Mouse (Mus musculus): ENCODE data around the gene Tyrobp. TPM values are rescaled to one million over a fixed set of nuclear protein-coding genes. Genes with fewer than 3 reads are reported as not detected.
A peak's percentile ranks its signal among the peaks of the same experiment; 100 is the strongest.

Gene Tyrobp
- polyA plus RNA-seq, 1 experiment from 2014 or later: 16.7 TPM

DNA sequence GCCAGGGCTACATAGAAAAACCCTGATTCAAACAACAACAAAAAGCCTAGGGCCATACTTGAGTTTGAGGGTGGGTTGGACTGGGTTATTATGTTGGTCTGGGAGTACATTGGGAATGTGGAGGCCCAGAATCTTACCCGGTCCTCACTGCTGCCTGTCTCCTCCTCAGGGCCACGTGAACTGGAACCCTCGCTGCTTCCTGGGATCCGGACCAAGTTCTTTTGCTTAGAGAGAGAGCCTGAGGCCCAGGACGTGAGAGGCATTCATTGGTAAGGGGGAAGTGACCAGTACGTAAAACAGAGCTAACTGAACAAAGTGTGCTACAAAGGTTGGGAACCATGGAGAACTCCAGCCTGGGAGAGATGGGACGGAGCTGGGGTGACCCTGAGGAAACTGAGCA, 36.7 kb downstream of the Tyrobp start:
- Histone ChIP-seq H3K9me3 (peaks cover 2% of the 10 kb centered on the region; the same call in 1 of the 2 replicates), H3K27ac (no peak overlapping the region), H3K4me3 (no peak overlapping the region), H3K4me2 (replicated peaks) (no peak overlapping the region), H3K27me3 (peaks cover 60% of the 10 kb centered on the region), H3K36me3 (no peaks in the 10 kb centered on the region), H3K9ac (no peak overlapping the region), H3K4me1 (no peaks in the 10 kb centered on the region)
- no peak for ATAC-seq (ENCODE audit: insufficient number of reproducible peaks, insufficient read depth, low FRiP score, low TSS enrichment)
- 63% methylated on average over 7 of the region's 7 CpGs for WGBS

- no peaks in the 10 kb centered on the region for H3K36me3 ChIP-seq
- peaks cover 15% of the 10 kb centered on the region; the same call in 1 of the 2 replicates for H3K4me1 ChIP-seq
- no peak for ATAC-seq (ENCODE audit: insufficient number of reproducible peaks, insufficient read depth, low FRiP score, low TSS enrichment)
- no peak overlapping the region for H3K27ac ChIP-seq
- 16% methylated on average over 25 of the region's 25 CpGs for WGBS
- no peak overlapping the region for H3K4me3 ChIP-seq
- H3K9me3 ChIP-seq: no peaks in the 10 kb centered on the region
- H3K9ac ChIP-seq: no peak overlapping the region
- no peak overlapping the region for H3K4me2 ChIP-seq (replicated peaks)
- peaks cover 83% of the 10 kb centered on the region for H3K27me3 ChIP-seq
Measured at GRCm38 (mm10) chr7:30453327-30453726, 39.8 kb downstream of the Tyrobp start.

- WGBS: 2% methylated on average over 25 of the region's 25 CpGs
- H3K4me2 ChIP-seq (replicated peaks): no peak overlapping the region
- H3K9ac ChIP-seq: no peak overlapping the region
Measured at GRCm38 (mm10) chr7:30453766-30454165, 40.2 kb downstream of the Tyrobp start.

DNA sequence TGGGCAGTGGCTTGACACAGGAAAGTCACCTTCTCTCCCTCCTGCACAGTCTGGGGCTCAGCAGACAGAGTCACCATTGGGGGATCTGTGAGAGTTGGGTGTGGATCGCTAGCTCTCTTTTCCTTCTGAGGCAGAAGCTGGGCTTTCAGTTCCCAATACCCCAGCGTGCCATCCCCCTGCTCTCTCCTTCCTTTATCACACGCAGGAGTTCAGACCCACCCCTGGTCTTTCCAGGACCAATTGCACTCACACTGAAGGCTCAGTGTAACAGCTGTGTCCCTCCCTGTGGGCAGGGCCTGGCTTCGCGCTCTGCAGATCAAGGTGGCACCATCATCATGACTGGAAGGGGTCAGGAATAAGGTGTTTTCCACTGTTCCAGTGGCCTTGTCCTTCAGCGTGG, 40.7 kb downstream of the Tyrobp start:
- H3K27ac ChIP-seq: no peak overlapping the region
- H3K4me1 ChIP-seq: peaks cover 15% of the 10 kb centered on the region; the same call in 1 of the 2 replicates
- H3K4me3 ChIP-seq: no peak overlapping the region
- no peaks in the 10 kb centered on the region for H3K36me3 ChIP-seq
- ATAC-seq (ENCODE audit: insufficient number of reproducible peaks, insufficient read depth, low FRiP score, low TSS enrichment): no peak
- no peak overlapping the region for H3K9ac ChIP-seq
- H3K4me2 ChIP-seq (replicated peaks): no peak overlapping the region
- H3K9me3 ChIP-seq: no peaks in the 10 kb centered on the region
- 15% methylated on average over 6 of the region's 6 CpGs for WGBS
- H3K27me3 ChIP-seq: peaks cover 92% of the 10 kb centered on the region

More at GRCm38 (mm10) chr7:30453766-30454165, 40.2 kb downstream of the Tyrobp start:
- Histone ChIP-seq H3K9me3 (no peaks in the 10 kb centered on the region), H3K4me1 (peaks cover 15% of the 10 kb centered on the region; the same call in 1 of the 2 replicates), H3K36me3 (no peaks in the 10 kb centered on the region), H3K27ac (no peak overlapping the region), H3K27me3 (peaks cover 87% of the 10 kb centered on the region), H3K4me3 (no peak overlapping the region)
- ATAC-seq (ENCODE audit: insufficient number of reproducible peaks, insufficient read depth, low FRiP score, low TSS enrichment): no peak

DNA sequence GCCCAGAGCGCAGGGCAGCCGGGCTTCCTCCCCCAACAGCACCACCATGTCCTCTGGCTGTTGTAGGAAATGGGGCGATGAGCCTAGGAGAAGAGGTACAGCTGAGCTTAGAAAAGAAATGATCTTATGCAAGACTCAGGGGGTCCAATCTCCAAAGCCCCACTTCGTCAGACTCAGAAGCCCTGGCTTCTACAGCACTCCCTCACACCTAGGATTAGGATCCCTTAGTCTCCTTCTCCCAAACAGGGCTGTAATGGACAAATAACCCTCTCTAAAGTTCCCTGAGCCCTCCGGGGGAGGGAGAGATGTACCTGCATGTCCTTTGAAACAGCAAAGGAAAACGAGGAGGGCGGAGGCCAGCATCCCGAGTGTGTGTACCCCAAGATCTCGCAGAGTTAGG, 42.9 kb downstream of the Tyrobp start:
- Histone ChIP-seq H3K27me3 (peaks cover 98% of the 10 kb centered on the region), H3K4me2 (replicated peaks) (peak overlapping the region; percentile 37; the same call in 1 of the 2 replicates), H3K9ac (no peak overlapping the region), H3K4me3 (peak overlapping the region; percentile 13; the same call in 1 of the 2 replicates), H3K9me3 (no peaks in the 10 kb centered on the region), H3K4me1 (peaks cover 15% of the 10 kb centered on the region; the same call in 1 of the 2 replicates), H3K27ac (no peak overlapping the region), H3K36me3 (no peaks in the 10 kb centered on the region)
- 2% methylated on average over 9 of the region's 9 CpGs for WGBS
- no peak for ATAC-seq (ENCODE audit: insufficient number of reproducible peaks, insufficient read depth, low FRiP score, low TSS enrichment)

DNA sequence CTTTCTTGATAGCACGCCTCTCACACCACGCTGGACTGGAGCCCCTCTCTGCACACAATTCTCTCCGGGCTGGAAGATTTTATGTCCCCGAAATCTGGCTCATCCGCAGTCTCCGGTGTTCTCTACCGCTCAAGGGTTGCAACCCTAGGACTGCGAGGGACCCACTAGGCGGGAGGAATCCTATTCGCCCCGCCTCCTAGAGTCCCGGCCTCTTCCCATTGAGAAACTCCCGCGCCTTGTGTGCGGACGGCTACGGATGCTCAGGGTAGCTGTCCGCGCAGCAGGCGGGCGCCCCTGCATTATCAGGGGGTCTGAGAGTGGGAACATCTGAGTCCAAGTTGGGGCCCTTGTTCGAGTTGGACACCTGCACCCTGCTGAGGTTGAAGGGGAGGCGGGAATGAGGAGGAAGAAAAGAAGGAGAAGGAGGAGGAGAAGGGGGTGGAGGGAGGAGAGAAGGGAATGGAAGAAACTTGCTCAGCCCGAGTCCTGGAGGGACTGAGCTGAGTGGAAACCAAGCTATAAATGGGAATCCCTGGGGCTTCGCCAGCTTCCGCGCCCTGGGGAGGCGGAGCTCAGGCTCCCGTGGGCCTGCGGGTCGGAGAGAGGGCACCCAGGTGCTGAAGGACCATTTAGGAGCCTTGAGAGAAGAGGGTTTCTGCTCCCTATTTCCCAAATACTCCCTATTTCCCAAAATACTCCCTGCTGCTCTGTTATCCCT, 43.5 kb downstream of the Tyrobp start:
- Histone ChIP-seq H3K9me3 (no peaks in the 10 kb centered on the region), H3K4me3 (peak overlapping the region; percentile 13; the same call in 1 of the 2 replicates), H3K27ac (no peak overlapping the region), H3K4me1 (peaks cover 15% of the 10 kb centered on the region; the same call in 1 of the 2 replicates), H3K4me2 (replicated peaks) (peak overlapping the region; percentile 37), H3K27me3 (peaks cover 99% of the 10 kb centered on the region), H3K36me3 (no peaks in the 10 kb centered on the region), H3K9ac (no peak overlapping the region)
- WGBS: under 1% methylated on average over 31 of the region's 31 CpGs
- no peak for ATAC-seq (ENCODE audit: insufficient number of reproducible peaks, insufficient read depth, low FRiP score, low TSS enrichment)

GRCm38 (mm10) chr7:30457629-30458330, 44.2 kb downstream of the Tyrobp start, which contains the start of the genes Kirrel2 and Nphs1:
Gene Kirrel2, minus strand, starts transcription at chr7:30457690.
Gene Nphs1, plus strand, starts transcription at chr7:30458315.
- Histone ChIP-seq H3K9ac (no peak within 1 kb of the TSS), H3K9me3 (no peaks in the 10 kb centered on the region), H3K4me2 (replicated peaks) (peak within 1 kb of the TSS; percentile 37), H3K27me3 (peaks cover 100% of the 10 kb centered on the region), H3K27ac (no peak within 1 kb of the TSS), H3K4me1 (peaks cover 15% of the 10 kb centered on the region; the same call in 1 of the 2 replicates), H3K36me3 (no peaks in the 10 kb centered on the region), H3K4me3 (peak within 1 kb of the TSS; percentile 13; the same call in 1 of the 2 replicates)
- WGBS: under 1% methylated on average over 16 of the region's 16 CpGs
- ATAC-seq (ENCODE audit: insufficient number of reproducible peaks, insufficient read depth, low FRiP score, low TSS enrichment): peak; percentile 79

- no peak for ATAC-seq (ENCODE audit: insufficient number of reproducible peaks, insufficient read depth, low FRiP score, low TSS enrichment)
- WGBS: 34% methylated on average over 6 of the region's 6 CpGs
Measured at GRCm38 (mm10) chr7:30459484-30459883, 45.9 kb downstream of the Tyrobp start.

GRCm38 (mm10) chr7:30463568-30463967, 50.0 kb downstream of the Tyrobp start:
- Histone ChIP-seq H3K4me3 (no peak overlapping the region), H3K9me3 (no peaks in the 10 kb centered on the region), H3K9ac (no peak overlapping the region), H3K27ac (no peak overlapping the region), H3K27me3 (peaks cover 99% of the 10 kb centered on the region), H3K4me2 (replicated peaks) (no peak overlapping the region), H3K36me3 (no peaks in the 10 kb centered on the region), H3K4me1 (0 out of 2 replicates have a peak, but pooled peaks cover 4% of the 10 kb centered on the region)
- 27% methylated on average over 7 of the region's 7 CpGs for WGBS
- no peak for ATAC-seq (ENCODE audit: insufficient number of reproducible peaks, insufficient read depth, low FRiP score, low TSS enrichment)

More at GRCm38 (mm10) chr7:30459484-30459883, 45.9 kb downstream of the Tyrobp start:
- Histone ChIP-seq H3K4me3 (no peak overlapping the region), H3K36me3 (no peaks in the 10 kb centered on the region), H3K27ac (no peak overlapping the region), H3K9me3 (no peaks in the 10 kb centered on the region), H3K9ac (no peak overlapping the region), H3K27me3 (peaks cover 100% of the 10 kb centered on the region), H3K4me2 (replicated peaks) (no peak overlapping the region), H3K4me1 (peaks cover 15% of the 10 kb centered on the region; the same call in 1 of the 2 replicates)

DNA sequence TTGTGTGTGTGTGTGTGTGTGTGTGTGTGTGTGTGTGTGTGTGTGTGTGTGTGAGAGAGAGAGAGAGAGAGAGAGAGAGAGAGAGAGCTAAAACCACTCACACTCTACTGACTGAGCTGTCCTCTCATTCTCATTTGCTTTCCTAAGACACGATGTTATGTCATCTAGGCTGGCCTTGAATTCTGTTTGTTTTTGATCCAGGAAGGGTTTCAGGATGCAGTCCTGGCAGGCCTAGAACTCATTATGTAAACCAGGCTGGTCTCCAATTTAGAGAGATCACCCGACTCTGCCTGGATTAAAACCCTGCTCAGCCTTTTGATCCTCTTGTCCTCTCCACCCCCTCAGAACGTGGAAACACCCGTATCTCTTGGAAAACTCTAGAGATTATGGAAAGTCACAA, 50.4 kb downstream of the Tyrobp start:
- WGBS: 19% methylated on average over 4 of the region's 4 CpGs
- no peak for ATAC-seq (ENCODE audit: insufficient number of reproducible peaks, insufficient read depth, low FRiP score, low TSS enrichment)
- H3K4me1 ChIP-seq: 0 out of 2 replicates have a peak, but pooled peaks cover 4% of the 10 kb centered on the region
- no peaks in the 10 kb centered on the region for H3K36me3 ChIP-seq
- no peak overlapping the region for H3K4me2 ChIP-seq (replicated peaks)
- no peak overlapping the region for H3K9ac ChIP-seq
- no peak overlapping the region for H3K4me3 ChIP-seq
- peaks cover 96% of the 10 kb centered on the region for H3K27me3 ChIP-seq
- H3K27ac ChIP-seq: no peak overlapping the region
- no peaks in the 10 kb centered on the region for H3K9me3 ChIP-seq

GRCm38 (mm10) chr7:30464816-30465300, 51.3 kb downstream of the Tyrobp start:
- peaks cover 88% of the 10 kb centered on the region for H3K27me3 ChIP-seq
- H3K27ac ChIP-seq: no peak overlapping the region
- H3K4me1 ChIP-seq: 0 out of 2 replicates have a peak, but pooled peaks cover 4% of the 10 kb centered on the region
- WGBS: 11% methylated on average over 6 of the region's 6 CpGs
- no peak overlapping the region for H3K4me2 ChIP-seq (replicated peaks)
- no peaks in the 10 kb centered on the region for H3K9me3 ChIP-seq
- H3K36me3 ChIP-seq: no peaks in the 10 kb centered on the region
- no peak overlapping the region for H3K4me3 ChIP-seq
- no peak for ATAC-seq (ENCODE audit: insufficient number of reproducible peaks, insufficient read depth, low FRiP score, low TSS enrichment)
- no peak overlapping the region for H3K9ac ChIP-seq
